Mouse (Mus musculus) C2C12 (cell line): ENCODE measurements around the gene Lrrtm4. TPM values are rescaled to one million over a fixed set of nuclear protein-coding genes. Genes with fewer than 3 reads are reported as not detected.

Experiments used
- H3K27me3 ChIP-seq: one replicate; pipeline ENCODE4 v1.6.1; 2011; ENCODE audit not compliant: control insufficient read depth, insufficient read depth, insufficient read length
- H3K36me3 ChIP-seq: one replicate; pipeline ENCODE4 v1.6.1; 2011; ENCODE audit not compliant: control insufficient read depth, insufficient read depth
- H3K4me3 ChIP-seq: one replicate; pipeline ENCODE4 v1.5.1; 2011; ENCODE audit warnings: mild to moderate bottlenecking, control low read depth; ENCODE audit not compliant: poor library complexity, insufficient read depth, severe bottlenecking
- H3K79me2 ChIP-seq: one replicate; pipeline ENCODE4 v1.6.1; 2011; ENCODE audit not compliant: control insufficient read depth, insufficient read depth
- H3K79me3 ChIP-seq: one replicate; pipeline ENCODE4 v1.6.1; 2011; ENCODE audit warnings: low read depth, control low read depth
- H3ac ChIP-seq: one replicate; pipeline ENCODE3; 2011; ENCODE audit warnings: low read depth; ENCODE audit not compliant: control insufficient read depth, insufficient read length
- CEBPB ChIP-seq: IDR thresholded peaks from one replicate; pipeline ENCODE4 v1.6.1; 2011; ENCODE audit warnings: low read depth, mild to moderate bottlenecking, control low read depth, moderate library complexity
- CTCF ChIP-seq: IDR thresholded peaks from one replicate; pipeline ENCODE4 v1.5.1; 2011; ENCODE audit not compliant: control insufficient read depth, insufficient read depth, insufficient read length
- FOSL1 ChIP-seq: IDR thresholded peaks from one replicate; pipeline ENCODE4 v1.8.0; 2011; ENCODE audit warnings: mild to moderate bottlenecking, low read length; ENCODE audit not compliant: poor library complexity, insufficient read depth, severe bottlenecking
- MAX ChIP-seq: IDR thresholded peaks from one replicate; pipeline ENCODE4 v1.6.1; 2011; ENCODE audit warnings: mild to moderate bottlenecking, control low read depth
- MYOD1 ChIP-seq: IDR thresholded peaks from one replicate; pipeline ENCODE4 v1.6.1; 2011; ENCODE audit warnings: low read depth; ENCODE audit not compliant: control insufficient read depth, insufficient read length
- MYOG ChIP-seq: IDR thresholded peaks from one replicate; pipeline ENCODE4 v1.6.1; 2011; ENCODE audit not compliant: control insufficient read depth, insufficient read length; ENCODE audit errors: extremely low read depth
- USF1 ChIP-seq: IDR thresholded peaks from one replicate; pipeline ENCODE4 v1.6.1; 2011; ENCODE audit warnings: low read depth, mild to moderate bottlenecking, control low read depth, moderate library complexity
- polyA plus RNA-seq: library from polyadenylated mRNA; unstranded; fragments of >200 nt; fragmentation: generic; extraction: Trizol; gene quantifications from one replicate; pipeline ENCODE4 v1.2.1, GENCODE M21; 2012; ENCODE audit warnings: missing spikeins

The Lrrtm4 gene
- polyA plus RNA-seq, 1 experiment = 0.01 TPM

GRCm38 (mm10) chr6:80263972-80264371 lies 245.3 kb downstream of the Lrrtm4 start:
- no peaks in the 10 kb centered on the region for H3K79me2 ChIP-seq
- no peak for TF ChIP-seq CTCF
- TF ChIP-seq CEBPB = no peak
- no peak for TF ChIP-seq MYOD1
- no peak for TF ChIP-seq USF1
- no peak for TF ChIP-seq FOSL1
- no peak for TF ChIP-seq MAX
- TF ChIP-seq MYOG = no peak
- H3K27me3 ChIP-seq = no peaks in the 10 kb centered on the region
- no peak overlapping the region for H3ac ChIP-seq
- no peak overlapping the region for H3K4me3 ChIP-seq
- H3K79me3 ChIP-seq = no peaks in the 10 kb centered on the region
- H3K36me3 ChIP-seq = no peaks in the 10 kb centered on the region

- Histone ChIP-seq H3K79me2 (no peaks in the 10 kb centered on the region), H3K4me3 (no peak overlapping the region), H3ac (no peak overlapping the region), H3K36me3 (no peaks in the 10 kb centered on the region), H3K79me3 (no peaks in the 10 kb centered on the region), H3K27me3 (no peaks in the 10 kb centered on the region)
- TF ChIP-seq MYOG (no peak), FOSL1 (no peak), MYOD1 (no peak)
Observed at GRCm38 (mm10) chr6:80264584-80264983, 245.9 kb downstream of the Lrrtm4 start.

- H3K4me3 ChIP-seq = no peak overlapping the region
- TF ChIP-seq MAX (no peak), MYOG (no peak), CEBPB (no peak), FOSL1 (no peak), USF1 (no peak)
- no peaks in the 10 kb centered on the region for H3K79me2 ChIP-seq
- H3K27me3 ChIP-seq = no peaks in the 10 kb centered on the region
- no peaks in the 10 kb centered on the region for H3K79me3 ChIP-seq
- H3ac ChIP-seq = no peak overlapping the region
- no peaks in the 10 kb centered on the region for H3K36me3 ChIP-seq
Observed at GRCm38 (mm10) chr6:80265746-80266145, 247.1 kb downstream of the Lrrtm4 start.

GRCm38 (mm10) chr6:80286968-80287367 lies 268.3 kb downstream of the Lrrtm4 start:
- no peak for TF ChIP-seq CEBPB
- TF ChIP-seq CTCF = no peak
- Histone ChIP-seq H3K79me3 (no peaks in the 10 kb centered on the region), H3K4me3 (no peak overlapping the region), H3K79me2 (no peaks in the 10 kb centered on the region), H3ac (no peak overlapping the region), H3K27me3 (no peaks in the 10 kb centered on the region), H3K36me3 (no peaks in the 10 kb centered on the region)

GRCm38 (mm10) chr6:80301871-80302270 lies 283.2 kb downstream of the Lrrtm4 start:
- Histone ChIP-seq H3K79me2 (no peaks in the 10 kb centered on the region), H3K4me3 (no peak overlapping the region)

GRCm38 (mm10) chr6:80303568-80303967 lies 284.9 kb downstream of the Lrrtm4 start:
- Histone ChIP-seq H3K4me3 (no peak overlapping the region), H3K79me3 (no peaks in the 10 kb centered on the region), H3ac (no peak overlapping the region), H3K79me2 (no peaks in the 10 kb centered on the region), H3K27me3 (no peaks in the 10 kb centered on the region), H3K36me3 (no peaks in the 10 kb centered on the region)
- TF ChIP-seq MAX (no peak), MYOG (no peak), CEBPB (no peak), CTCF (no peak), FOSL1 (no peak), USF1 (no peak), MYOD1 (no peak)

More at GRCm38 (mm10) chr6:80301871-80302270, 283.2 kb downstream of the Lrrtm4 start:
- Histone ChIP-seq H3K27me3 (no peaks in the 10 kb centered on the region), H3K79me3 (no peaks in the 10 kb centered on the region), H3ac (no peak overlapping the region), H3K36me3 (no peaks in the 10 kb centered on the region)
- TF ChIP-seq MYOD1 = no peak
- no peak for TF ChIP-seq MYOG
- no peak for TF ChIP-seq CTCF
- no peak for TF ChIP-seq MAX
- no peak for TF ChIP-seq USF1
- no peak for TF ChIP-seq CEBPB
- TF ChIP-seq FOSL1 = no peak
